Mouse (Mus musculus): ENCODE measurements around the gene Iqch.
"Not testable (repeated sequence)": the region's sequence is repeated elsewhere in the genome, so short reads cannot be mapped to it uniquely, and the experiment has no call there.

Iqch gene

GRCm38 (mm10) chr9:63568314-63568713 lies 34.0 kb downstream of the Iqch start:
- DNase-seq (ENCODE audit: low read depth, low spot score): no peak

- no peak for DNase-seq (ENCODE audit: low read depth, low spot score)
Measured at GRCm38 (mm10) chr9:63563436-63563835, 38.9 kb downstream of the Iqch start.

GRCm38 (mm10) chr9:63561931-63562330 lies 40.4 kb downstream of the Iqch start:
- DNase-seq (ENCODE audit: low read depth, low spot score): no peak

- DNase-seq (ENCODE audit: low read depth, low spot score): no peak
Measured at GRCm38 (mm10) chr9:63556933-63557332, 45.4 kb downstream of the Iqch start.

- no peak for DNase-seq (ENCODE audit: low read depth, low spot score)
Measured at GRCm38 (mm10) chr9:63556316-63556715, 46.0 kb downstream of the Iqch start.

- DNase-seq (ENCODE audit: low read depth, low spot score): no peak
Measured at GRCm38 (mm10) chr9:63555460-63555990, 46.8 kb downstream of the Iqch start.

GRCm38 (mm10) chr9:63553628-63554027 lies 48.7 kb downstream of the Iqch start:
- DNase-seq (ENCODE audit: low read depth, low spot score): no peak

- not testable (repeated sequence) for DNase-seq (ENCODE audit: low read depth, low spot score)
Measured at GRCm38 (mm10) chr9:63550701-63551100, 51.6 kb downstream of the Iqch start.

- no peak for DNase-seq (ENCODE audit: low read depth, low spot score)
Measured at GRCm38 (mm10) chr9:63548966-63549365, 53.3 kb downstream of the Iqch start.

- no peak for DNase-seq (ENCODE audit: low read depth, low spot score)
Measured at GRCm38 (mm10) chr9:63541926-63542325, 60.4 kb downstream of the Iqch start.

- no peak for DNase-seq (ENCODE audit: low read depth, low spot score)
Measured at GRCm38 (mm10) chr9:63541301-63541700, 61.0 kb downstream of the Iqch start.

- no peak for DNase-seq (ENCODE audit: low read depth, low spot score)
Measured at GRCm38 (mm10) chr9:63537489-63537888, 64.8 kb downstream of the Iqch start.

GRCm38 (mm10) chr9:63535042-63535441 lies 67.3 kb downstream of the Iqch start:
- DNase-seq (ENCODE audit: low read depth, low spot score): no peak

- DNase-seq (ENCODE audit: low read depth, low spot score): no peak
Measured at GRCm38 (mm10) chr9:63534371-63534780, 67.9 kb downstream of the Iqch start.

GRCm38 (mm10) chr9:63532966-63533711 lies 69.2 kb downstream of the Iqch start:
- no peak for DNase-seq (ENCODE audit: low read depth, low spot score)

GRCm38 (mm10) chr9:63523937-63524253 lies 78.4 kb downstream of the Iqch start:
- no peak for DNase-seq (ENCODE audit: low read depth, low spot score)

- DNase-seq (ENCODE audit: low read depth, low spot score): no peak
Measured at GRCm38 (mm10) chr9:63523251-63523936, 78.9 kb downstream of the Iqch start.

- DNase-seq (ENCODE audit: low read depth, low spot score): no peak
Measured at GRCm38 (mm10) chr9:63512851-63513250, 89.4 kb downstream of the Iqch start.

GRCm38 (mm10) chr9:63511034-63511433 lies 91.3 kb downstream of the Iqch start:
- DNase-seq (ENCODE audit: low read depth, low spot score): no peak

GRCm38 (mm10) chr9:63507110-63507509 lies 95.2 kb downstream of the Iqch start:
- DNase-seq (ENCODE audit: low read depth, low spot score): peak; percentile 8

GRCm38 (mm10) chr9:63503890-63504289 lies 98.4 kb downstream of the Iqch start:
- DNase-seq (ENCODE audit: low read depth, low spot score): peak; percentile 20

GRCm38 (mm10) chr9:63501516-63501915 lies 100.8 kb downstream of the Iqch start:
- DNase-seq (ENCODE audit: low read depth, low spot score): no peak

GRCm38 (mm10) chr9:63499912-63500311 lies 102.4 kb downstream of the Iqch start:
- DNase-seq (ENCODE audit: low read depth, low spot score): no peak

All from CD4-positive, CD25-positive, alpha-beta regulatory T cell, adult 2 months (primary cell).